Mouse (Mus musculus) right cerebral cortex, postnatal 25 days (tissue): ENCODE data around the gene Slc2a3.
"Not testable (repeated sequence)": the region's sequence is repeated elsewhere in the genome, so short reads cannot be mapped to it uniquely, and the experiment has no call there.

Source experiments
- DNase-seq: peaks from one replicate; pipeline ENCODE4 v3.0.0; 2022

Slc2a3 gene

GRCm38 (mm10) chr6:122703706-122704105 is 97.7 kb downstream of the Slc2a3 start:
- no peak for DNase-seq

GRCm38 (mm10) chr6:122703251-122703650 is 98.2 kb downstream of the Slc2a3 start:
- DNase-seq, result no peak

GRCm38 (mm10) chr6:122702480-122703124 is 98.8 kb downstream of the Slc2a3 start:
- DNase-seq, result no peak

DNA sequence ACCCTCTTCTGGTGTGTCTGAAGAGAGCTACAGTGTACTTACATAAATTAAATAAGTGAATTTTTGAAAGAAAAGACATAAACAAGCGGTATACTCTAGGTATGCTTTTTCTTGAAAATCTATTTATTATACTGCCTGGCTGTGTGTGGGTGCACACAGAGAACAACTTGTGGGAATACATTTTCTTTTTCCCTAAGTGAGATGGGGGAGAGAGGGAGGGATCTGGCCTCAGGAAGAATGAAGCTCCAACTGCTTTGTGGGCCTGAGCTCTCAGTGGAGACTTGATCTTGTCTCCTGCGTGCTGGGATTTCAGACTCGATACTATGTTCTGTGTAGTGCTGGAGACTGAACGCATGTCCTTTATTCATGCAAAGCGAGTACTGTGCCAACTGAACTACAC is 99.6 kb downstream of the Slc2a3 start:
- no peak for DNase-seq

GRCm38 (mm10) chr6:122699628-122700027 is 101.8 kb downstream of the Slc2a3 start:
- not testable (repeated sequence) for DNase-seq

DNA sequence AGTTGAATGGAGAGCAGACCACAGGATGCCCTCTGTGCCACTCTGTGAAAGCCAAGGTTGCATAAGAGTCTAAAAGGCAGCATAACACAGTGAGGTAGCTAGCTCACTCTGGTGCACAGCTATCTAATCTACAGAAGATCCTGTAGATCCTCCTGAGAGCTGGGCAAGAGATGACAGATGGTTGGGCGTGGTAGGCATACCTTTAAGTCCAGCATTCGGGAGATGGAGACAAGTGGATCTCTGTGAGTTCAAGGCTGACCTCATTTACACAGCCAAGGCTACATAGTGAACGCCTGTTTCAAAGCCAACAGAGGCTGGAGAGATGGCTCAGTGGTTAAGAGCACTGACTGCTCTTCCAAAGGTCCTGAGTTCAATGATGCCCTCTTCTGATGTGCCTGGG is 106.0 kb downstream of the Slc2a3 start:
- DNase-seq, result no peak

GRCm38 (mm10) chr6:122690082-122690481 is 111.4 kb downstream of the Slc2a3 start:
- no peak for DNase-seq

DNA sequence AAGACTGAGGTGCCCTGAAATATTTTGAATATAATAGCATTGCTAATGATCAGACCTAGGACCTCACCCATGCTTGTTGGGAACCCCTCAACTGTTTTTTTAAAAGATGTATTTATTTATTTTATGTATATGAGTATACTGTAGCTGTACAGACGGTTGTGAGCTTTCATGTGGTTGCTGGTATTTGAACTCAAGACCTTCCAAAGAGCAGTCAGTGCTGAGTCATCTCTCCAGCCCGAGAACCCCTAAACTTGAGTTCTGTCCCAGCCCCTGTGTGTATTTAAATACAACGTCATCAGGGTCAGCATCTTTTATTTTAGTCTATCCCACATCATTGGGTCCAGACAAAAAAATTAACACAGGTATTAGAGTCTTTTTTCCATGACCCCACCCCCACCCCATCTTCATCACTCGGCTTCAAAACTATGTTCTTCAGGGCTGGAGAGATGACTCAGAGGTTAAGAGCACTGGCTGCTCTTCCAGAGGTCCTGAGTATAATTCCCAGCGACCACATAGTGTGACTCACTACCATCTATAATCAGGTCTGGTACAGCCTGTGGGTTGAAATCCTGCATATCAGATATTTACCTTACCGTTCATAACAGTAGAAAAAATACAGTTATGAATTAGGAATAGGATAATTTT is 111.9 kb downstream of the Slc2a3 start:
- no peak for DNase-seq

DNA sequence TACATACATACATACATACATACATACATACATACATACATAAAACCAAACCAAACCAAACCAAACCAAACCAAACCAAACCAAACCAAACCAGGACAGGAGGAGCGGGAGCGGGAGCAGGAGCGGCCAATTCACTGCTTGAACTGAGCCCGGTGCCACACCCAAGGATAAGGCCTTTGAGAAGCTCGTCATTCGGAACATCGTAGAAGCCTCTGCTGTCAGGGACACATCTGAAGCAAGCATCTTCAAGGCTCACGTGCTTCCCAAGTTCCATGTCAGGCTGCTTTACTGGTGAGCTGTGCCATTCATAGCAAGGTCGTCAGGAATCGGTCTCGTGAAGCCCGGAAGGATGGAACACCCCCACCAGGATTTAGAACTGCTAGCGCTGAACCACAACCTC is 114.7 kb downstream of the Slc2a3 start:
- DNase-seq, result no peak

GRCm38 (mm10) chr6:122682646-122683045 is 118.8 kb downstream of the Slc2a3 start:
- DNase-seq, result peak; percentile 70
